Mouse (Mus musculus): ENCODE measurements at regions not wholly inside any gene's neighbourhood (a gene's known extent, or its start where the extent isn't known, plus 50 kb on each side); places are given as distances from the start of the nearest gene placed in this dataset.

GRCm38 (mm10) chr10:7293203-7293602, 81.2 kb upstream of the Cnksr3 start:
- no peaks in the 10 kb centered on the region for H3K27me3 ChIP-seq (ENCODE audit: control insufficient read depth, insufficient read depth, insufficient read length)
- no peaks in the 10 kb centered on the region for H3K79me3 ChIP-seq (ENCODE audit: low read depth)
- no peaks in the 10 kb centered on the region for H3K36me3 ChIP-seq (ENCODE audit: control insufficient read depth, insufficient read depth)
- no peak overlapping the region for H3ac ChIP-seq (ENCODE audit: control insufficient read depth, insufficient read length, low read depth)
- H3K4me3 ChIP-seq (ENCODE audit: insufficient read depth, poor library complexity, severe bottlenecking): no peak overlapping the region
- no peak for TF ChIP-seq CEBPB (IDR thresholded peaks at IDR 0.05; ENCODE audit: low read depth)
- no peak for TF ChIP-seq CTCF (IDR thresholded peaks at IDR 0.05; ENCODE audit: control insufficient read depth, insufficient read depth, insufficient read length)
- no peak for TF ChIP-seq MYOG (IDR thresholded peaks at IDR 0.05; ENCODE audit: control insufficient read depth, extremely low read depth, insufficient read length)
- TF ChIP-seq FOSL1 (IDR thresholded peaks at IDR 0.05; ENCODE audit: insufficient read depth, low read length, poor library complexity, severe bottlenecking): no peak
- TF ChIP-seq MAX (IDR thresholded peaks at IDR 0.05): no peak
- no peak for TF ChIP-seq USF1 (IDR thresholded peaks at IDR 0.05; ENCODE audit: low read depth)
- no peak for TF ChIP-seq MYOD1 (IDR thresholded peaks at IDR 0.05; ENCODE audit: control insufficient read depth, insufficient read length, low read depth)
- no peaks in the 10 kb centered on the region for H3K79me2 ChIP-seq (ENCODE audit: control insufficient read depth, insufficient read depth)

- Histone ChIP-seq H3K79me3 (ENCODE audit: low read depth) (no peaks in the 10 kb centered on the region), H3K27me3 (ENCODE audit: control insufficient read depth, insufficient read depth, insufficient read length) (no peaks in the 10 kb centered on the region), H3ac (ENCODE audit: control insufficient read depth, insufficient read length, low read depth) (no peak overlapping the region), H3K79me2 (ENCODE audit: control insufficient read depth, insufficient read depth) (no peaks in the 10 kb centered on the region), H3K4me3 (ENCODE audit: insufficient read depth, poor library complexity, severe bottlenecking) (no peak overlapping the region), H3K36me3 (ENCODE audit: control insufficient read depth, insufficient read depth) (no peaks in the 10 kb centered on the region)
- TF ChIP-seq CEBPB (IDR thresholded peaks at IDR 0.05; ENCODE audit: low read depth) (no peak), MYOD1 (IDR thresholded peaks at IDR 0.05; ENCODE audit: control insufficient read depth, insufficient read length, low read depth) (no peak), MYOG (IDR thresholded peaks at IDR 0.05; ENCODE audit: control insufficient read depth, extremely low read depth, insufficient read length) (no peak), MAX (IDR thresholded peaks at IDR 0.05) (no peak), FOSL1 (IDR thresholded peaks at IDR 0.05; ENCODE audit: insufficient read depth, low read length, poor library complexity, severe bottlenecking) (no peak), CTCF (IDR thresholded peaks at IDR 0.05; ENCODE audit: control insufficient read depth, insufficient read depth, insufficient read length) (no peak), USF1 (IDR thresholded peaks at IDR 0.05; ENCODE audit: low read depth) (no peak)
These were observed 77.9 kb upstream of the Cnksr3 start for GRCm38 (mm10) chr10:7289773-7290411.

GRCm38 (mm10) chr10:7285112-7285905, 73.3 kb upstream of the Cnksr3 start:
- no peaks in the 10 kb centered on the region for H3K27me3 ChIP-seq (ENCODE audit: control insufficient read depth, insufficient read depth, insufficient read length)
- TF ChIP-seq MYOD1 (IDR thresholded peaks at IDR 0.05; ENCODE audit: control insufficient read depth, insufficient read length, low read depth) (no peak), FOSL1 (IDR thresholded peaks at IDR 0.05; ENCODE audit: insufficient read depth, low read length, poor library complexity, severe bottlenecking) (no peak), USF1 (IDR thresholded peaks at IDR 0.05; ENCODE audit: low read depth) (no peak), MYOG (IDR thresholded peaks at IDR 0.05; ENCODE audit: control insufficient read depth, extremely low read depth, insufficient read length) (no peak), CEBPB (IDR thresholded peaks at IDR 0.05; ENCODE audit: low read depth) (no peak), MAX (IDR thresholded peaks at IDR 0.05) (no peak), CTCF (IDR thresholded peaks at IDR 0.05; ENCODE audit: control insufficient read depth, insufficient read depth, insufficient read length) (no peak)
- no peaks in the 10 kb centered on the region for H3K79me3 ChIP-seq (ENCODE audit: low read depth)
- H3K36me3 ChIP-seq (ENCODE audit: control insufficient read depth, insufficient read depth): no peaks in the 10 kb centered on the region
- no peaks in the 10 kb centered on the region for H3K79me2 ChIP-seq (ENCODE audit: control insufficient read depth, insufficient read depth)
- H3ac ChIP-seq (ENCODE audit: control insufficient read depth, insufficient read length, low read depth): no peak overlapping the region
- H3K4me3 ChIP-seq (ENCODE audit: insufficient read depth, poor library complexity, severe bottlenecking): no peak overlapping the region

GRCm38 (mm10) chr10:7280429-7280828, 68.4 kb upstream of the Cnksr3 start:
- Histone ChIP-seq H3K4me3 (ENCODE audit: insufficient read depth, poor library complexity, severe bottlenecking) (no peak overlapping the region), H3K27me3 (ENCODE audit: control insufficient read depth, insufficient read depth, insufficient read length) (no peaks in the 10 kb centered on the region), H3K36me3 (ENCODE audit: control insufficient read depth, insufficient read depth) (no peaks in the 10 kb centered on the region), H3K79me2 (ENCODE audit: control insufficient read depth, insufficient read depth) (no peaks in the 10 kb centered on the region), H3K79me3 (ENCODE audit: low read depth) (no peaks in the 10 kb centered on the region), H3ac (ENCODE audit: control insufficient read depth, insufficient read length, low read depth) (no peak overlapping the region)
- no peak for TF ChIP-seq MAX (IDR thresholded peaks at IDR 0.05)
- TF ChIP-seq MYOD1 (IDR thresholded peaks at IDR 0.05; ENCODE audit: control insufficient read depth, insufficient read length, low read depth): no peak
- no peak for TF ChIP-seq MYOG (IDR thresholded peaks at IDR 0.05; ENCODE audit: control insufficient read depth, extremely low read depth, insufficient read length)
- TF ChIP-seq FOSL1 (IDR thresholded peaks at IDR 0.05; ENCODE audit: insufficient read depth, low read length, poor library complexity, severe bottlenecking): no peak
- TF ChIP-seq USF1 (IDR thresholded peaks at IDR 0.05; ENCODE audit: low read depth): no peak
- no peak for TF ChIP-seq CEBPB (IDR thresholded peaks at IDR 0.05; ENCODE audit: low read depth)
- no peak for TF ChIP-seq CTCF (IDR thresholded peaks at IDR 0.05; ENCODE audit: control insufficient read depth, insufficient read depth, insufficient read length)

- TF ChIP-seq CEBPB (IDR thresholded peaks at IDR 0.05; ENCODE audit: low read depth) (no peak), MYOG (IDR thresholded peaks at IDR 0.05; ENCODE audit: control insufficient read depth, extremely low read depth, insufficient read length) (no peak), MAX (IDR thresholded peaks at IDR 0.05) (no peak), MYOD1 (IDR thresholded peaks at IDR 0.05; ENCODE audit: control insufficient read depth, insufficient read length, low read depth) (no peak), FOSL1 (IDR thresholded peaks at IDR 0.05; ENCODE audit: insufficient read depth, low read length, poor library complexity, severe bottlenecking) (no peak), CTCF (IDR thresholded peaks at IDR 0.05; ENCODE audit: control insufficient read depth, insufficient read depth, insufficient read length) (no peak), USF1 (IDR thresholded peaks at IDR 0.05; ENCODE audit: low read depth) (no peak)
These were observed 66.8 kb upstream of the Cnksr3 start for GRCm38 (mm10) chr10:7278820-7279219.

More at GRCm38 (mm10) chr10:7278820-7279219, 66.8 kb upstream of the Cnksr3 start:
- Histone ChIP-seq H3K79me2 (ENCODE audit: control insufficient read depth, insufficient read depth) (no peaks in the 10 kb centered on the region), H3ac (ENCODE audit: control insufficient read depth, insufficient read length, low read depth) (no peak overlapping the region), H3K27me3 (ENCODE audit: control insufficient read depth, insufficient read depth, insufficient read length) (no peaks in the 10 kb centered on the region), H3K4me3 (ENCODE audit: insufficient read depth, poor library complexity, severe bottlenecking) (no peak overlapping the region), H3K79me3 (ENCODE audit: low read depth) (no peaks in the 10 kb centered on the region), H3K36me3 (ENCODE audit: control insufficient read depth, insufficient read depth) (no peaks in the 10 kb centered on the region)
